Mouse (Mus musculus) liver, embryonic 14.5 days (tissue): ENCODE data around the gene Ltb. TPM values are rescaled to one million over a fixed set of nuclear protein-coding genes. Genes with fewer than 3 reads are reported as not detected.

Experiments used
- ATAC-seq: fragments of 200-750 bp; cut with Nextera tagmentation; 2 replicates; pipeline ENCODE4 v1.8.0; 2017; ENCODE audit warnings: moderate number of reproducible peaks, mild to moderate bottlenecking, moderate library complexity; ENCODE audit not compliant: insufficient read depth
- DNase-seq, 3 experiments: peaks; one replicate each; pipeline ENCODE4 v3.0.0-alpha.2; 2012 to 2013; ENCODE audit warnings: low read depth in 3 of 3, low spot score in 3 of 3
- H3K27ac ChIP-seq: fragments of 300-500 bp; sonication (generic); 2 replicates; pipeline ENCODE4 v1.5.1; 2014; ENCODE audit warnings: moderate library complexity, mild to moderate bottlenecking, control low read depth, inconsistent platforms
- H3K27me3 ChIP-seq: fragments of 300-500 bp; sonication (generic); 2 replicates; pipeline ENCODE4 v1.6.1; 2014; ENCODE audit warnings: mild to moderate bottlenecking, low read length, moderate library complexity; ENCODE audit not compliant: control insufficient read depth, insufficient read depth
- H3K36me3 ChIP-seq: fragments of 300-500 bp; sonication (generic); replicated peaks from 2 replicates; pipeline ENCODE4 v1.6.1; 2014; ENCODE audit warnings: low read depth; ENCODE audit not compliant: control insufficient read depth, insufficient read depth
- H3K4me1 ChIP-seq, 2 experiments: fragments of 200-500 bp in 1 of 2; fragments of 300-500 bp in 1 of 2; sonication (generic) in 1 of 2; replicated peaks; 2 replicates each; pipeline ENCODE4 v1.6.1; 2012 to 2014; ENCODE audit warnings: antibody characterized with exemption in 1 of 2, inconsistent platforms in 1 of 2, low read length in 1 of 2; ENCODE audit not compliant: control insufficient read depth in 2 of 2, insufficient read depth in 2 of 2
- H3K4me2 ChIP-seq: fragments of 300-500 bp; sonication (generic); 2 replicates; pipeline ENCODE4 v1.6.1; 2014; ENCODE audit warnings: low read depth, mild to moderate bottlenecking, control low read depth, moderate library complexity
- H3K4me3 ChIP-seq, 2 experiments: fragments of 200-500 bp in 1 of 2; fragments of 300-500 bp in 1 of 2; sonication (generic) in 1 of 2; 2 replicates each; pipeline ENCODE4 v1.5.1; 2012 to 2014; ENCODE audit warnings: low read depth in 2 of 2, low read length in 2 of 2, mild to moderate bottlenecking in 2 of 2, control low read depth in 1 of 2, inconsistent platforms in 1 of 2, moderate library complexity in 1 of 2; ENCODE audit not compliant: insufficient read depth in 1 of 2
- H3K9ac ChIP-seq: fragments of 300-500 bp; sonication (generic); replicated peaks from 2 replicates; pipeline ENCODE4 v1.6.1; 2014; ENCODE audit warnings: mild to moderate bottlenecking, control low read depth, moderate library complexity
- H3K9me3 ChIP-seq: fragments of 300-500 bp; sonication (generic); 2 replicates; pipeline ENCODE4 v1.6.1; 2016; ENCODE audit warnings: low read length, mixed read lengths; ENCODE audit not compliant: control insufficient read depth
- CTCF ChIP-seq: IDR thresholded peaks from 2 replicates; pipeline ENCODE4 v1.5.1; 2016; ENCODE audit warnings: antibody characterized with exemption, low read depth, control low read depth
- EP300 ChIP-seq: IDR thresholded peaks from 2 replicates; pipeline ENCODE4 v1.6.1; 2016; ENCODE audit warnings: antibody characterized with exemption, low read depth
- WGBS: fragments of 180-500 bp; shearing (Covaris S2); extraction: QIAGEN DNeasy Blood & Tissue Kit; methylation state at CpG from one replicate; pipeline ENCODE4 v1.1.7; 2014; ENCODE audit not compliant: insufficient replicate concordance; 5-methylcytosine and 5-hydroxymethylcytosine counted together
- polyA plus RNA-seq, 2 experiments: library from polyadenylated mRNA; depleted of rRNA in 1 of 2; stranded (reverse) in 1 of 2; unstranded in 1 of 2; fragments of >200 nt; fragmentation: Nextera tagmentation in 1 of 2; extraction: Ambion mirVana in 1 of 2; gene quantifications; 2 replicates each; pipeline versions ENCODE4 v1.2.1 to v1.2.3; 2012 to 2014

The Ltb gene
- polyA plus RNA-seq, 2 experiments: 0.28 to 0.70 TPM

- H3K9ac ChIP-seq: no peak overlapping the region
- no peaks in the 10 kb centered on the region for H3K9me3 ChIP-seq
- no peak overlapping the region; a peak in 1 of 4 replicates for H3K4me3 ChIP-seq
- no peak overlapping the region for H3K27ac ChIP-seq
- ATAC-seq (no peak), DNase-seq (no peak)
- no peak overlapping the region for H3K4me2 ChIP-seq
- no peaks in the 10 kb centered on the region for H3K27me3 ChIP-seq
- TF ChIP-seq CTCF (no peak), EP300 (no peak)
- H3K36me3 ChIP-seq: peaks cover 52% of the 10 kb centered on the region
- WGBS: 76% methylated on average over 14 of the region's 14 CpGs
- H3K4me1 ChIP-seq: peaks cover 4 to 21% of the 10 kb centered on the region in 2 experiments
Measured at GRCm38 (mm10) chr17:35162121-35162520, 32.1 kb upstream of the Ltb start.

DNA sequence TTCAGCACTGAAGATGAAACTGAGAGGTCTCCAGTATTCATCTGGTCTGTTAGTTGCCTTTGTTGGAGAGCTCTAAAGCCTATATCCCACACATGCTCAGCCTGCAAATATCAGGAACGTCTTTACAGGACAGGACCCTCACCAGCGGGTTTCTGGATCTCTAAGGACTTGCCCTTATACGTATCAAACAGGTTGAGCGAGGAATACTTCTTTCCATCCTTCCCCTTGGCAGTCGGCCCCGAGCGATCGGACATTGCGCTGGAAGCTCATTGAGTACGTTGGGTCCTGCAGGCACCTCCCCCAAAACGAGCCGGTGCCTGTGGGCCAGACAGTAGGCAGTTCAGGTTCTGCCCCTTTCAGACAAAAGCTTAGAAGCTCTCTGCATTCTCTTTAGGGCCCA lies 31.5 kb upstream of the Ltb start:
- WGBS: 65% methylated on average over 12 of the region's 12 CpGs
- Histone ChIP-seq H3K27ac (no peak overlapping the region), H3K4me3 (peak overlapping the region; percentile 26 to 99), H3K4me2 (peak overlapping the region; percentile 90), H3K4me1 (peaks cover 4 to 21% of the 10 kb centered on the region in 2 experiments), H3K27me3 (no peaks in the 10 kb centered on the region), H3K9ac (peak overlapping the region; percentile 99), H3K36me3 (peaks cover 46% of the 10 kb centered on the region), H3K9me3 (no peaks in the 10 kb centered on the region)
- ATAC-seq (no peak), DNase-seq (no peak)
- TF ChIP-seq CTCF: no peak
- no peak for TF ChIP-seq EP300

DNA sequence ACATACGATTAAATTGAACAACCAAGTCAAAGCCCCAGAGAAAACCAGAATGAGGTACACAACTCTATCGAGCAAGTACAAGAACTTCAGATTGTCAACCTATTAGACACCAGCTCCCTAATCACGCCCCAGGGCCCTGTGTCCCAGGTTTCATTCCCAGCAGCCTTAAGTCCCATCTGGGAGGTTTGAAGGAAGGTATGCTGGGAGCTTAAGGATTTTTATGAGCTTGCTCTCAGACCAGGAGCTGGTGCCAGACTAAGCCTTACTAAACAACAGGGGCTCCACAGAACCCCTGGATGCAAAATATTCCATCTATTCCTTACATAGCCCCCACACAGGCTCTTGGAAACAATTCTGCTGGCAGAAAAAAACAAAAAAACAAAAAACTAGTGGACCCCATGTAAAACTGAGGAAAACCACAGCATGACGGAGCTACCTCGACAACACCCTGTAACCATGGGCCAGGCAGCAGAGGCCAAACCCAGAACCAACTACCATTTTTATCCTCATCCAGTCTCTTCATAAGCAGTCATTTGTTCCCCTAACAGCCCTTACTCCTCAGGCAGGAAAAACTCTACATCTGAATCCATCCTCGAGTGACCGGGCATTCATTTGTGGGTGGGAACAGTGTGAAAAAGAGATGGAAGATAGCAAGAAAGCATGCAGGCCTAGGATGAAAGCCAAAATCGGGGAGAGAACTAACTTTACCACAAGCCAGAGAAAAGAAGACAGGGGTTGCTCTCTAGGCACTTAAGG lies 30.7 kb upstream of the Ltb start:
- TF ChIP-seq EP300 (no peak), CTCF (no peak)
- DNase-seq: peak in 2 of 3 experiments; percentile 9 to 35

GRCm38 (mm10) chr17:35164218-35164567 lies 30.0 kb upstream of the Ltb start:
- TF ChIP-seq EP300 (no peak), CTCF (no peak)
- H3K9me3 ChIP-seq: no peaks in the 10 kb centered on the region
- peak in 2 of 3 experiments; percentile 7 to 11 for DNase-seq
- H3K4me3 ChIP-seq: peak overlapping the region; percentile 95 to 99
- peak overlapping the region; percentile 90 for H3K4me2 ChIP-seq
- H3K27me3 ChIP-seq: no peaks in the 10 kb centered on the region
- peaks cover 31% of the 10 kb centered on the region for H3K36me3 ChIP-seq
- 0% methylated on average over 25 of the region's 28 CpGs for WGBS
- H3K9ac ChIP-seq: peak overlapping the region; percentile 99
- peak overlapping the region; percentile 82 for H3K27ac ChIP-seq
- no peak for ATAC-seq
- H3K4me1 ChIP-seq: peaks cover 4 to 21% of the 10 kb centered on the region in 2 experiments

More for the DNA sequence above, 30.7 kb upstream of the Ltb start:
- peak overlapping the region; percentile 99 for H3K9ac ChIP-seq
- no peaks in the 10 kb centered on the region for H3K9me3 ChIP-seq
- no peaks in the 10 kb centered on the region for H3K27me3 ChIP-seq
- H3K4me1 ChIP-seq: peaks cover 4 to 21% of the 10 kb centered on the region in 2 experiments
- no peak for ATAC-seq
- H3K36me3 ChIP-seq: peaks cover 38% of the 10 kb centered on the region
- peak overlapping the region; percentile 90 for H3K4me2 ChIP-seq
- WGBS: 13% methylated on average over 8 of the region's 8 CpGs
- H3K27ac ChIP-seq: peak overlapping the region; percentile 82
- H3K4me3 ChIP-seq: peak overlapping the region; percentile 95 to 99

GRCm38 (mm10) chr17:35164568-35165450 lies 29.4 kb upstream of the Ltb start, which contains the start of gene Prrc2a:
Gene Prrc2a (minus strand): TSS chr17:35164897.
- H3K9ac ChIP-seq: peak within 1 kb of the TSS; percentile 99
- peaks cover 4 to 21% of the 10 kb centered on the region in 2 experiments for H3K4me1 ChIP-seq
- H3K4me2 ChIP-seq: peak within 1 kb of the TSS; percentile 90
- DNase-seq (peak; percentile 97 to 98 (median 97)), ATAC-seq (peak; percentile 95)
- peak within 1 kb of the TSS; percentile 88 for H3K27ac ChIP-seq
- H3K9me3 ChIP-seq: no peaks in the 10 kb centered on the region
- H3K36me3 ChIP-seq: peaks cover 25% of the 10 kb centered on the region
- WGBS: under 1% methylated on average over 72 of the region's 89 CpGs
- no peaks in the 10 kb centered on the region for H3K27me3 ChIP-seq
- TF ChIP-seq CTCF: no peak
- 0 out of 2 replicates have a peak, but pooled peaks have one; percentile 10 for TF ChIP-seq EP300
- peak within 1 kb of the TSS; percentile 95 to 99 for H3K4me3 ChIP-seq
